In genomic region chr11:20960750-20961149, GRCm38 (mm10) we compare ENCODE assay signal across 28 mouse cellular contexts.
DNase-seq lines count a peak whose midpoint lies in the region; ATAC-seq lines count a peak whose summit lies in the region.
"Had no signal": no experiment of that assay in that cellular context is flagged by ENCODE, and none has a peak within 500 bp of the region (broad histone marks: within the 10 kb centered on the region; RNA-seq: fewer than 3 reads in every experiment).

No protein-coding gene starts in this region.

- peak; percentile 17 for DNase-seq in limb, embryonic 11.5 days (ENCODE audit: low spot score)
- no peak for DNase-seq in limb, embryonic 10.5 days (ENCODE audit: low spot score)
- DNase-seq in midbrain, embryonic 11.5 days (ENCODE audit: low spot score, missing footprints): peak; percentile 54
- peak; percentile 16 for DNase-seq in ZHBTc4 (ENCODE audit: low read depth, low spot score)
- DNase-seq: adrenal gland, adult 8-10 months; adrenal gland, postnatal 25 days; cerebellum, adult 11-12 months; cerebellum, adult 8-10 months; cerebellum, postnatal 14 days; forebrain, postnatal 0 days; gastrocnemius, adult 2 months; gastrocnemius, postnatal 14 days; heart, adult 18-20 months; heart, postnatal 10 days; heart, postnatal 4 days had no signal

- WGBS in limb, embryonic 11.5 days: 40% methylated on average over 5 of the region's 5 CpGs
- 55% methylated on average over 5 of the region's 5 CpGs for WGBS in limb, embryonic 10.5 days
- WGBS in midbrain, embryonic 11.5 days: 64% methylated on average over 5 of the region's 5 CpGs
- 68% methylated on average over 5 of the region's 5 CpGs for WGBS in midbrain, embryonic 16.5 days

- H3K4me2 ChIP-seq in limb, embryonic 11.5 days (ENCODE audit: low read depth, severe bottlenecking): no peak overlapping the region
- no peak overlapping the region for H3K4me2 ChIP-seq in midbrain, embryonic 11.5 days
- no peak overlapping the region for H3K4me2 ChIP-seq in midbrain, embryonic 16.5 days (ENCODE audit: low read length)
- H3K4me2 ChIP-seq: embryonic facial prominence, embryonic 12.5 days; embryonic facial prominence, embryonic 15.5 days; heart, embryonic 12.5 days; heart, embryonic 15.5 days; hindbrain, embryonic 15.5 days; intestine, embryonic 15.5 days had no signal

- H3K27ac ChIP-seq in limb, embryonic 11.5 days (replicated peaks; ENCODE audit: low read depth, low read length): no peak overlapping the region
- no peak overlapping the region for H3K27ac ChIP-seq in limb, embryonic 10.5 days
- H3K27ac ChIP-seq in midbrain, embryonic 11.5 days (ENCODE audit: low read depth, low read length): no peak overlapping the region
- H3K27ac ChIP-seq in midbrain, embryonic 16.5 days (ENCODE audit: low read length): no peak overlapping the region
- H3K27ac ChIP-seq: embryonic facial prominence, embryonic 12.5 days; embryonic facial prominence, embryonic 15.5 days; gastrocnemius, adult 2 months; heart, embryonic 15.5 days; hindbrain, embryonic 15.5 days; intestine, embryonic 15.5 days had no signal

- H3K4me1 ChIP-seq in limb, embryonic 11.5 days (ENCODE audit: control insufficient read depth, insufficient read depth, low read length): peaks cover 12% of the 10 kb centered on the region
- H3K4me1 ChIP-seq in limb, embryonic 10.5 days: peaks cover 41% of the 10 kb centered on the region
- H3K4me1 ChIP-seq in midbrain, embryonic 11.5 days (ENCODE audit: control insufficient read depth, insufficient read depth, low read length): peaks cover 6% of the 10 kb centered on the region
- no peaks in the 10 kb centered on the region for H3K4me1 ChIP-seq in midbrain, embryonic 16.5 days (ENCODE audit: control insufficient read depth, insufficient read depth, low read length)

- no peaks in the 10 kb centered on the region for H3K27me3 ChIP-seq in limb, embryonic 11.5 days (ENCODE audit: control insufficient read depth, insufficient read depth, low read length)
- H3K27me3 ChIP-seq in limb, embryonic 10.5 days (ENCODE audit: low read depth, poor library complexity, severe bottlenecking): no peaks in the 10 kb centered on the region
- no peaks in the 10 kb centered on the region for H3K27me3 ChIP-seq in midbrain, embryonic 11.5 days (ENCODE audit: control insufficient read depth, insufficient read depth, low read length)
- H3K27me3 ChIP-seq in midbrain, embryonic 16.5 days (ENCODE audit: control insufficient read depth, insufficient read depth, low read depth, low read length): no peaks in the 10 kb centered on the region
- H3K27me3 ChIP-seq: embryonic facial prominence, embryonic 12.5 days; embryonic facial prominence, embryonic 15.5 days; heart, embryonic 12.5 days; heart, embryonic 15.5 days; hindbrain, embryonic 15.5 days; intestine, embryonic 15.5 days; Patski had no signal

- no peak for ATAC-seq in limb, embryonic 11.5 days (ENCODE audit: insufficient number of reproducible peaks, low FRiP score, low TSS enrichment, low read depth)
- no peak for ATAC-seq in midbrain, embryonic 11.5 days (ENCODE audit: low FRiP score)
- ATAC-seq in midbrain, embryonic 16.5 days: no peak
- ATAC-seq in megakaryocyte, adult 5-6 weeks (ENCODE audit: poor library complexity, severe bottlenecking): no peak
- no peak for ATAC-seq in activated CD4-positive, CD25-positive, alpha-beta regulatory T cell, adult 4 months
- ATAC-seq: CD4-positive, CD25-positive, alpha-beta regulatory T cell, adult 4 months; forebrain, embryonic 14.5 days; forebrain, postnatal 0 days; intestine, embryonic 15.5 days; Patski had no signal

- no peak overlapping the region for H3K9ac ChIP-seq in limb, embryonic 11.5 days (ENCODE audit: low read length)
- no peak overlapping the region for H3K9ac ChIP-seq in midbrain, embryonic 11.5 days (ENCODE audit: low read length)
- H3K9ac ChIP-seq in midbrain, embryonic 16.5 days (ENCODE audit: low read depth, low read length): no peak overlapping the region
- H3K9ac ChIP-seq: embryonic facial prominence, embryonic 12.5 days; embryonic facial prominence, embryonic 15.5 days; forebrain, postnatal 0 days; heart, embryonic 12.5 days; heart, embryonic 15.5 days; hindbrain, embryonic 15.5 days; intestine, embryonic 15.5 days had no signal

- H3K4me3 ChIP-seq in limb, embryonic 11.5 days (ENCODE audit: low read depth, low read length): no peak overlapping the region
- no peak overlapping the region for H3K4me3 ChIP-seq in limb, embryonic 10.5 days
- H3K4me3 ChIP-seq in midbrain, embryonic 11.5 days (ENCODE audit: low read depth, low read length): no peak overlapping the region
- no peak overlapping the region for H3K4me3 ChIP-seq in midbrain, embryonic 16.5 days (ENCODE audit: low read depth, low read length)
- H3K4me3 ChIP-seq: embryonic facial prominence, embryonic 12.5 days; embryonic facial prominence, embryonic 15.5 days; gastrocnemius, adult 2 months; heart, embryonic 12.5 days; heart, embryonic 15.5 days; hindbrain, embryonic 15.5 days; intestine, embryonic 15.5 days had no signal

- H3K9me3 ChIP-seq in limb, embryonic 11.5 days (ENCODE audit: control insufficient read depth, low read length): peaks cover 2% of the 10 kb centered on the region; the same call in 1 of the 2 replicates
- 0 out of 2 replicates have a peak, but pooled peaks cover 3% of the 10 kb centered on the region for H3K9me3 ChIP-seq in limb, embryonic 10.5 days (replicated peaks)
- H3K9me3 ChIP-seq in midbrain, embryonic 11.5 days (ENCODE audit: control insufficient read depth, low read length): no peaks in the 10 kb centered on the region
- no peaks in the 10 kb centered on the region for H3K9me3 ChIP-seq in midbrain, embryonic 16.5 days (replicated peaks; ENCODE audit: control insufficient read depth, low read length, poor library complexity, severe bottlenecking)
- H3K9me3 ChIP-seq: embryonic facial prominence, embryonic 12.5 days; embryonic facial prominence, embryonic 15.5 days; G1E; heart, embryonic 15.5 days; hindbrain, embryonic 15.5 days; intestine, embryonic 15.5 days had no signal

- no peaks in the 10 kb centered on the region for H3K36me3 ChIP-seq in limb, embryonic 11.5 days (ENCODE audit: control insufficient read depth, insufficient read depth, low read length)
- H3K36me3 ChIP-seq in limb, embryonic 10.5 days: no peaks in the 10 kb centered on the region
- H3K36me3 ChIP-seq in midbrain, embryonic 11.5 days (ENCODE audit: control insufficient read depth, insufficient read depth, low read length): no peaks in the 10 kb centered on the region
- H3K36me3 ChIP-seq in midbrain, embryonic 16.5 days (ENCODE audit: control insufficient read depth, insufficient read depth, low read length): no peaks in the 10 kb centered on the region
- H3K36me3 ChIP-seq: embryonic facial prominence, embryonic 12.5 days; embryonic facial prominence, embryonic 15.5 days; G1E; heart, embryonic 12.5 days; heart, embryonic 15.5 days; hindbrain, embryonic 15.5 days; intestine, embryonic 15.5 days had no signal
